Mouse (Mus musculus): Measurements from ENCODE around the gene Lrfn4. TPM values are rescaled to one million over a fixed set of nuclear protein-coding genes. Genes with fewer than 3 reads are reported as not detected.
"Not testable (repeated sequence)": the region's sequence is repeated elsewhere in the genome, so short reads cannot be mapped to it uniquely, and the experiment has no call there.

Lrfn4 gene
- total RNA-seq, 2 experiments from 2014 or later, result 9.5 to 10.5 TPM

DNA sequence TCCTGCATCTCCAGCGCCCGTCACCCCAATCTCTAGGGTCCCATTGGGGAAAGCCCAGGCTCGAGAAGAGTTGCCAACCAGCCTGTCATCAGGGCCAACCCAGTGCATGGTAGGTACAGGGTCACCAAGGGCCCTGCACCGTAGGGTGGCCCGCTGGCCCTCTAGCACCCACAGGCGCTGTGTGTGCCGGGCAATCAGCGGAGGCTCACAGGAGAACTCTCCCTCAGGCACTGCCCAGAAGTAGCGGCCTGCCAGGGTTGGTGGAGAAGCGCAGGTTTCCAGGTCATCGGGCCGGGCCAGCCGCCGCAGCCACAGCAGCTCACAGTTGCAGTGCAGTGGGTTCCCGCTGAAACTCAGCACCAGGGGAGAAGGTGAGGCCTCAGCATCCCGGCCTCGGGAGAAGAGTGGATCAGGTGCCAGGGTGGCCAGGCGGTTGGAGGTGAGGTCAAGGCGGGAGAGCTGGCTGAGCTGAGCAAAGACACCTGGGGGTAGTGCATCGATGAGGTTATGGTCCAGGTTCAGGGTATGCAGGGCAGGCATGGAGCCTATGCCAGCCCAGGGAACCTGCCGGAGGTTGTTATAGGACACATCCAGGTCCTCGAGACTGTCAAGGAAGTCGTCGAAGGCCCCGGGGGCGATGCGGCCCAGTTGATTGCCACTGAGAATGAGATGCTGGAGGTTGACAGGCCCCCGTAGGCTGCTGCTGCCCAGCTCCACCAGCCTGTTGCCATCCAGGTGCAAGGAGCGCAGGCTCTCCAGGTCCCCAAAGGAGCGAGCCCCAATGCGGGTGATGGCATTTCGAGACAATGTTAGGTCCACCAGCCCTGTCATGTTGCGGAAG lies 1.8 kb downstream of the Lrfn4 start:
- no peak for DNase-seq (ENCODE audit: low spot score)
- intact Hi-C loops (cut with DNase I), result no loop called here

DNA sequence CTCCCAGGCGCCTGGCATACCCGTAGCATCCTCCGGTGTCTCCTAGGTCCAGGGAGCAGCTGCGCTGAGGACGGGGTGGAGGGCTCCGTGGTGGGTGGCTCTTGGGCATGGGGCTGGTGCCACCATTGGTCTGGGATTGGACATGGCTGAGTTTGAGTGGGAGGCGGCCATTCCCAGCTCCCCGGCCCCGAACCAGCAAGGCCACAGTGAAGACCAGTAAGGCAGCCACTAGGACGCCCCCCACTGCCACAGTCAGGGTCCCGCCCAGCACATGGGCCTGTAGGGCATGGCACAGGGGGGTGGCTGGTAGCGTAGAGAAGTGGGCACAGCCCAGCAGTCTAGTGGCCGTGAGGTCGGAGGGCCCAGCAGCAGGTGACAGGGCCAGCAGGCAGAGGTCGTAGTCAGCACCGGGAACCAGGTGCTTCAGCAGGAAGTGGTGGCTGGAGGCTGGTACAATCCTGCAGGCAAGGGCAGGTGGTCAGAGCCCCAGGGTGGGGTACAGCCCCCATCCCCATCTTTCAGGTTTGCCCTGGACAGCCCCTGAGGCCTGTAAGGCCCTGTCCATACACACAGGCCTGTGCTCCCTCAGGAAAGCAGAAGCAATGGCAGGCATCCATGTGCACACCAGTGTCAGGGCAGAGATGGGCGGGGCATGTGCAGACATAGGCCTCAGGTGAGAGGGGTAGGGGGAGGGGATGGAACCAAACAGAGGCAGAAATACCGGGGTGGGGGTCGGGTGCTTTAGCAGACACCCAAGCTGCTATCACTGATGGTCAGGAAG lies 3.1 kb downstream of the Lrfn4 start:
- intact Hi-C loops (cut with DNase I), result no loop called here
- DNase-seq (ENCODE audit: low spot score), result no peak

DNA sequence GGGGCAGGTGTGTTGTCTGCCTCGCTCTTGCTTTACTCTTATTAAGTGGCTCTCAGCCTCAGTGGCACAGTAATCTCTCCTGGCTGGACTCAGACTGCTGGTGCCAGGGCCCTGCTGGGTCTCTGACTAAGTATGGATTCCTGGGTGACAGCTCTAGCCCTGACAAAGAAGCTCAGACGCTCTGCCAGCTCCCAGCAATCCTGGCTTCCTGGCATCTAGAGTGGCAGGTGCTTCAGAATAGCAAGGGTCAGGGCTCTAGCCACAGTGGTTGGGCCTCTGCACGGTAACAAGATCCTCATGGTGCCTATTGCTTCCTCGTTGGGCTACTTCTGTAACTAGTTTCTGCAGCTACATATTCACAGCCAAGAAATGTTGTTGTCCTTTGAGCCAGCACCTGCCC lies 5.4 kb downstream of the Lrfn4 start:
- intact Hi-C loops (cut with DNase I), result no loop called here
- DNase-seq (ENCODE audit: low spot score), result no peak

DNA sequence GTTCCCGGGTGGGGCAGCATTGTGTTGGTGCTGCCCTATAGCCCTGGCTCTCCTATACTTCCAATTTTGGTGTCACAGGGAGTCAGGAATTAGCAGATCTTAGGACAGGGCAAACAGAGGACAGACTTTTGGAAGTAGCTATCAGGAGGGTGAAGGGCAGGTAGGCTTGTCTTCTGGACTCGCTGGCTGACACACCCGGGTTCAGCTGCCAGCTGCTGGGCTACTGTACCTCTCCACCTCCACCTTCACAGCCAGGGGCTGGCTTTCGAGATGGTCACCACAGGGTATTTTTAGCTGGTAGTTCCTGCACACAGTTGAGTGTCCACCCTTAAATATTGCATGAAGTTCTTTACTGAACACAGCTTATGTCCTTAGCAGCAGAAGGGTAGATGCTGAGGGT lies 7.0 kb downstream of the Lrfn4 start:
- no peak for DNase-seq (ENCODE audit: low spot score)
- intact Hi-C loops (cut with DNase I), result no loop called here

- no peak for DNase-seq (ENCODE audit: low spot score)
- intact Hi-C loops (cut with DNase I), result no loop called here
Measured at GRCm38 (mm10) chr19:4607406-4607805, 8.1 kb downstream of the Lrfn4 start.

DNA sequence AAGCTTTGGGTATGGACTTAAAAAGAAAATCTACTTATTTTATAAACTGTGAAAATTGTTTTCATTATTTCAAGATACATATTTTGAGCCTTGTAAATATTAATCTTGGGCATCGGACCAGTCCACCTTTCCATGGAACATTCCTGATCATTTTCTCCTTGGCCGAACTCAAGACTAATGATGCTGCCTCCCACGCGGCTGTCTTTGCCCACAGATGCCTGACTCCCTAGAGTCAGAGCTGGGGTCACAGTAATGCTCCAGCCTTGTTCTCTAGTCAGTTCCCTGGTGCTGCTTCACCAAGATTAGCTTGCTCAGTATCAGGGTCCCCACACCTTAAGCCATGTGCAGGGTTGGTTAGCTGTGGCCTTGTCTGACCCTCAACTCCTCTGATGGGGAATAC lies 9.8 kb downstream of the Lrfn4 start:
- intact Hi-C loops (cut with DNase I), result no loop called here

GRCm38 (mm10) chr19:4603801-4604723 lies 11.4 kb downstream of the Lrfn4 start:
- DNase-seq (ENCODE audit: low spot score), result no peak
- intact Hi-C loops (cut with DNase I), result no loop called here

More for the DNA sequence above, 9.8 kb downstream of the Lrfn4 start:
- DNase-seq (ENCODE audit: low spot score), result no peak

- no peak for DNase-seq (ENCODE audit: low spot score)
Measured at GRCm38 (mm10) chr19:4602459-4602858, 13.0 kb downstream of the Lrfn4 start.

DNA sequence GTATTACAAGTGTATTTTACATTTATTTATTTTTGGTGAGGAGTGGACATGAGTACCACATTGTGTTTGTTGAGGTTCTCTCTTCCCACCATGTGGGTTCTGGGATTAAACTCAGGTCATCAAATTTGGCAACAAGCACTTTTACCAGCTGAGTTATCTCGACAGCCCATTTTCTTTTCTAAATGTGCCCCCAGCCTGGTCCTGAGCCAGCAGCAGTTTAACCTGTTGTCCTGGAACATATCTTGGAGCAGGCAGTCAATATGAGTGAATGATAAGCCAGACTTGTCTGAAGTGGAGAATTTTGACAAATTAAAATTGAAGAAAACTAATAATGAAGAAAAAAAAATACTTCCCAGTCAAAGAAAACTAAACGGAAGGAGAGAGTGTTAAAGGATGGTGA lies 19.4 kb downstream of the Lrfn4 start:
- DNase-seq (ENCODE audit: low spot score), result no peak
- intact Hi-C loops (cut with DNase I), result no loop called here

More at GRCm38 (mm10) chr19:4602459-4602858, 13.0 kb downstream of the Lrfn4 start:
- intact Hi-C loops (cut with DNase I), result no loop called here

DNA sequence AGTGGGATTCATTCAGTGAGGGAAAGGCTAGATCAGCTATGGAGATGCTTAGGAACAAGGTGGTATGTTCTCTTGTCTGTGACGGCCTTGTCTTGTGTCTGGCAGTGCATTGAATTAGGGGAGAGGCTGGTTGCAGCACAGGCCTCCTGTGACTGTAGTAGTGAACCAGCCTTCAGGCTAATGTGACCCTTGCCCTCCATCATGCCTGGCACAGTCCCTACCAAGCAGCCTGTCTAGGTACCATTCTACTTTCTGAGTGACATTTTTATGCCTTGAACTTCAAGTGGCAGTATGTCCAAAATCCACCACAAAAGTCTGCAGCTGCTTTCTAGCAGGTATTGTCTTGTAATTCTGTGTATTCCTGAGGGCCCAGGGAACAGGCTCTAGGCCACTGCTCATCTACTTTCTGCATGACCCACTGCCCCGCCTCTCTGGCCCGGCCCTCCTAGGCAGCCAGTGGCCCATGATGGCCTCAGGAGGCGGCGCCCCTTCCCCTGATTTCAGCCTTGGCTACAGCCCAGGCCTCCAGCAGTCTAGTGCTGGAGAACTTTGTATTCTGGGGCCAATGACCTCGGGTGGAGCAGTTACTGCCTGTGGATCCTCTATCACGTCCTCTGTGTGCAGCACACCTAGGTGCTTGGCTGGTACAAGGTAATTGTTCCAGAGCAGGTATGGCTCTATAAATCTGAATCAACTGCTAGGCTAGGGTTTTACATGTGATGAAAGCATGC lies 21.5 kb downstream of the Lrfn4 start:
- no peak for DNase-seq (ENCODE audit: low spot score)

GRCm38 (mm10) chr19:4590025-4590424 lies 25.4 kb downstream of the Lrfn4 start:
- intact Hi-C loops (cut with DNase I), result no loop called here
- DNase-seq (ENCODE audit: low spot score), result no peak

More for the DNA sequence above, 21.5 kb downstream of the Lrfn4 start:
- intact Hi-C loops (cut with DNase I), result no loop called here

GRCm38 (mm10) chr19:4589081-4589480 lies 26.4 kb downstream of the Lrfn4 start:
- intact Hi-C loops (cut with DNase I), result no loop called here
- DNase-seq (ENCODE audit: low spot score), result no peak

DNA sequence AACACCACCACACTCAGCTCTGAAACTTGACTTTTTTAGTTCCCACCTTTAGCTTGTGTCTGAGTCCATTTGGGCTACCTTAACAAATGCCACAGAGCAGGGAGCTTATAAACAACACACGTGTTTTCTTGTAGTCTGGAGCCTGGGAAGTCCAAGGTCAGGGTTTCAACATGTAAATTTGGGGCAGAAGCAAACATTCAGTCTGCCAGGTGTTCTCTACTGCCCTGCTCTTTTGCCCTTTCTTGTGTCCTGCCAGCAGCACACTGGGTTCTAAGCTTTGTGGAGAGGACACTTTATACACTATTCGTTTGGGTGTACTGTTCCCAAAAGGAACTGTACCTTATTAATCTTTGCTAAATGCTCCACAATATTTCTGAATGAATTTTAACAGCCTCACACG lies 27.0 kb downstream of the Lrfn4 start:
- intact Hi-C loops (cut with DNase I), result no loop called here
- no peak for DNase-seq (ENCODE audit: low spot score)

DNA sequence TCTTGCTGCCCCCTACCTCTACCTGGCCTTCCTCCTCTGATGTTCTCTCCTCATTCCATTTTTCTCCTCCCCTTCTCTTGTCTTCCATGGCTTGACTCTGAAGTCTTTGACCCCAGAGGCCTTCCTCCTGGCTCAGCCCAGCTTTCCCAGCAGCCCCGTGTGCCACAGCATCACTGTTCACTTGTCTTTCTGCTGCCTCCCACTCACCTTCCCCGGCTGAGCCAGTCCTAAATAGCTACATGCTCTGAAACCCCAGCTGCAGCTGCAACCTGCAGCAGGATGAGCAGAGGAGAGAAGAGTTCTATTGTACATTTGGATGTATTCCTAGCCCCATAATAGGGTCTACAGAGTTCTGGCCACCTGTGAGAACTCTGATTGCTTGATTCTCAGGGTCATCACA lies 28.0 kb downstream of the Lrfn4 start:
- DNase-seq (ENCODE audit: low spot score), result no peak
- intact Hi-C loops (cut with DNase I), result no loop called here

- intact Hi-C loops (cut with DNase I); DNase-seq (ENCODE audit: low spot score): not testable (repeated sequence)
Measured at GRCm38 (mm10) chr19:4586783-4587182, 28.7 kb downstream of the Lrfn4 start.

DNA sequence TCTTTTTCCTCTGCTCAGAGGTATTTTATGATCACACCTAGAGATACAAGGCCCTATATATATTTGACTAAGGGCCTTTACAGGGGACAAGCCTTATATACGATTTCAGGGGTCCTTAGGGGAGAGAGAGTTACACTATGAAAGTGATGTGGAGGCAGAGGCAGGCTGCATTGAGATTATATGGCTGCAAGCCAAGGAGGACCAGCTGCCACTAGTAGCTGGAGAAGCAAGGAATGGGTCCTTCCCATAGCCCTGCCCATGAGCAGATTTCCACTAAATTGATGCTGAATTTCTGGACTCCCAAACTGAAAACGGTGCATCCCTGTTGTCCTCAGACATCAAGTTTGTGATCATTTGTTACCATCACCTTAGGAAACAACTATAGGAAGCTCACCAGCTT lies 31.6 kb downstream of the Lrfn4 start:
- intact Hi-C loops (cut with DNase I), result no loop called here
- DNase-seq (ENCODE audit: low spot score), result no peak

DNA sequence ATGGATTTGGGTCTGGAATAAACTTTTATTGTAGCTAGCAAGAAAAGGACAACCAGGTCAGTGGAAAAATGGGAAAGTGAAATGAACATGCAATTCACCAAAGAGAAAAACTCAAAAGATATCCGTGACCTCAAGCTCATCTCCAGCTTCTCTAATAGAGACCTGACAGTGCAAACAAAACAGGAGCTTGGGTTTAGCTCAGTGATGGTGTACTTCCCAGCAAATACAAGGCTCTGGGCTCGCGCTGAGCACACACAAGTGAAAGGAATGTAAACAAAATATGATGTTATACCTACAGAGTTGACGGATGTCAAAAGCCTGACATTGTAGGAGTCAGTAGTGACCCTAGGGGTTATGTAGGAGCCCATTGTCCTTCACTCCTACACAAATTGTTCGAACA lies 36.2 kb downstream of the Lrfn4 start:
- no peak for DNase-seq (ENCODE audit: low spot score)
- intact Hi-C loops (cut with DNase I), result no loop called here

DNA sequence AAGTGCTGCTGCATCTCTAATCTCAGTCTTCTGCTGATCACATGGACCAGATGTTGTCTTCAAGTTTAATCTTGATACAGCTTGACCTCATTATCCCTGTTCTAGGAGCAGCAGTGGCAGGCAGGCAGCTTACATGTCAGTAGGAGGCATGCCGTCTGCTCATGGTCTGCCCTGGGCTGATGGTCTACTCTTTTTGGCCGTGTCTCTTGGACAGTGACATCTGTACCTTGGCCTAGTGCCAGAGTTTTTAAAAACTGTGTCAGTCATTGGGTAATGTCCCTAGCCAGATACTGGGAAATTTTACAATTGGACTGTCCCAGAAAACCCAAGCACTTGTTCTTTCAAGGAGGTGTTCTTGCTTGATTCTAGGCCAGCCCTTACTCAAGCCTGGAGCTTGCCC lies 36.7 kb downstream of the Lrfn4 start:
- intact Hi-C loops (cut with DNase I), result no loop called here
- no peak for DNase-seq (ENCODE audit: low spot score)

- no peak for DNase-seq (ENCODE audit: low spot score)
- intact Hi-C loops (cut with DNase I), result no loop called here
Measured at GRCm38 (mm10) chr19:4573241-4573640, 42.2 kb downstream of the Lrfn4 start.

- no peak for DNase-seq (ENCODE audit: low spot score)
- intact Hi-C loops (cut with DNase I), result no loop called here
Measured at GRCm38 (mm10) chr19:4572467-4572866, 43.0 kb downstream of the Lrfn4 start.

Measured in heart, postnatal 25 days (tissue).